Mouse (Mus musculus): Measurements from ENCODE around the gene Mipep. TPM values are rescaled to one million over a fixed set of nuclear protein-coding genes. Genes with fewer than 3 reads are reported as not detected.

Mipep gene
- polyA plus RNA-seq, 1 experiment from 2014 or later = 21.4 TPM

Other genes starting within 250 kb of the Mipep start
- gene Spata13, start 150.6 kb upstream of the Mipep start, polyA plus RNA-seq (2016; fragmentation: Nextera tagmentation; extraction: Ambion mirVana) = 53.7 and 63.2 TPM in 2 replicates
- 0.20 and 0.43 TPM in 2 replicates for gene C1qtnf9, start 16.4 kb upstream of the Mipep start, polyA plus RNA-seq (2016; fragmentation: Nextera tagmentation; extraction: Ambion mirVana)